Mouse (Mus musculus) liver, embryonic 14.5 days (tissue): ENCODE data around the gene Gbf1. TPM values are rescaled to one million over a fixed set of nuclear protein-coding genes. Genes with fewer than 3 reads are reported as not detected.

ENCODE experiments used
- ATAC-seq: fragments of 200-750 bp; cut with Nextera tagmentation; 2 replicates; pipeline ENCODE4 v1.8.0; 2017; ENCODE audit warnings: moderate number of reproducible peaks, mild to moderate bottlenecking, moderate library complexity; ENCODE audit not compliant: insufficient read depth
- DNase-seq, 3 experiments: peaks; one replicate each; pipeline ENCODE4 v3.0.0-alpha.2; 2012 to 2013; ENCODE audit warnings: low read depth in 3 of 3, low spot score in 3 of 3
- H3K27ac ChIP-seq: fragments of 300-500 bp; sonication (generic); 2 replicates; pipeline ENCODE4 v1.5.1; 2014; ENCODE audit warnings: moderate library complexity, mild to moderate bottlenecking, control low read depth, inconsistent platforms
- H3K27me3 ChIP-seq: fragments of 300-500 bp; sonication (generic); 2 replicates; pipeline ENCODE4 v1.6.1; 2014; ENCODE audit warnings: mild to moderate bottlenecking, low read length, moderate library complexity; ENCODE audit not compliant: control insufficient read depth, insufficient read depth
- H3K36me3 ChIP-seq: fragments of 300-500 bp; sonication (generic); replicated peaks from 2 replicates; pipeline ENCODE4 v1.6.1; 2014; ENCODE audit warnings: low read depth; ENCODE audit not compliant: control insufficient read depth, insufficient read depth
- H3K4me1 ChIP-seq, 2 experiments: fragments of 200-500 bp in 1 of 2; fragments of 300-500 bp in 1 of 2; sonication (generic) in 1 of 2; replicated peaks; 2 replicates each; pipeline ENCODE4 v1.6.1; 2012 to 2014; ENCODE audit warnings: antibody characterized with exemption in 1 of 2, inconsistent platforms in 1 of 2, low read length in 1 of 2; ENCODE audit not compliant: control insufficient read depth in 2 of 2, insufficient read depth in 2 of 2
- H3K4me2 ChIP-seq: fragments of 300-500 bp; sonication (generic); 2 replicates; pipeline ENCODE4 v1.6.1; 2014; ENCODE audit warnings: low read depth, mild to moderate bottlenecking, control low read depth, moderate library complexity
- H3K4me3 ChIP-seq, 2 experiments: fragments of 200-500 bp in 1 of 2; fragments of 300-500 bp in 1 of 2; sonication (generic) in 1 of 2; 2 replicates each; pipeline ENCODE4 v1.5.1; 2012 to 2014; ENCODE audit warnings: low read depth in 2 of 2, low read length in 2 of 2, mild to moderate bottlenecking in 2 of 2, control low read depth in 1 of 2, inconsistent platforms in 1 of 2, moderate library complexity in 1 of 2; ENCODE audit not compliant: insufficient read depth in 1 of 2
- H3K9ac ChIP-seq: fragments of 300-500 bp; sonication (generic); replicated peaks from 2 replicates; pipeline ENCODE4 v1.6.1; 2014; ENCODE audit warnings: mild to moderate bottlenecking, control low read depth, moderate library complexity
- H3K9me3 ChIP-seq: fragments of 300-500 bp; sonication (generic); 2 replicates; pipeline ENCODE4 v1.6.1; 2016; ENCODE audit warnings: low read length, mixed read lengths; ENCODE audit not compliant: control insufficient read depth
- CTCF ChIP-seq: IDR thresholded peaks from 2 replicates; pipeline ENCODE4 v1.5.1; 2016; ENCODE audit warnings: antibody characterized with exemption, low read depth, control low read depth
- EP300 ChIP-seq: IDR thresholded peaks from 2 replicates; pipeline ENCODE4 v1.6.1; 2016; ENCODE audit warnings: antibody characterized with exemption, low read depth
- WGBS: fragments of 180-500 bp; shearing (Covaris S2); extraction: QIAGEN DNeasy Blood & Tissue Kit; methylation state at CpG from one replicate; pipeline ENCODE4 v1.1.7; 2014; ENCODE audit not compliant: insufficient replicate concordance; 5-methylcytosine and 5-hydroxymethylcytosine counted together
- polyA plus RNA-seq, 2 experiments: library from polyadenylated mRNA; depleted of rRNA in 1 of 2; stranded (reverse) in 1 of 2; unstranded in 1 of 2; fragments of >200 nt; fragmentation: Nextera tagmentation in 1 of 2; extraction: Ambion mirVana in 1 of 2; gene quantifications; 2 replicates each; pipeline versions ENCODE4 v1.2.1 to v1.2.3; 2012 to 2014

The Gbf1 gene
- polyA plus RNA-seq, 2 experiments, result 11.2 to 14.6 TPM

- H3K4me3 ChIP-seq, result no peak overlapping the region
- no peak overlapping the region for H3K27ac ChIP-seq
- TF ChIP-seq EP300 (no peak), CTCF (no peak)
- H3K4me2 ChIP-seq, result peak overlapping the region; percentile 24
- no peak for ATAC-seq
- H3K27me3 ChIP-seq, result peaks cover 80% of the 10 kb centered on the region
- 9% methylated on average over 16 of the region's 16 CpGs for WGBS
- no peak overlapping the region for H3K9ac ChIP-seq
- DNase-seq, result no peak
- peaks cover 32 to 34% of the 10 kb centered on the region in 2 experiments for H3K4me1 ChIP-seq
- H3K36me3 ChIP-seq, result no peaks in the 10 kb centered on the region
- H3K9me3 ChIP-seq, result no peaks in the 10 kb centered on the region
These were observed 166.5 kb downstream of the Gbf1 start for GRCm38 (mm10) chr19:46318586-46319378.

- 56% methylated on average over 8 of the region's 8 CpGs for WGBS
- DNase-seq, result no peak
These were observed 167.9 kb downstream of the Gbf1 start for GRCm38 (mm10) chr19:46320076-46320785.

GRCm38 (mm10) chr19:46321101-46321943, 169.0 kb downstream of the Gbf1 start:
- peaks cover 7 to 11% of the 10 kb centered on the region in 2 experiments for H3K4me1 ChIP-seq
- no peaks in the 10 kb centered on the region for H3K9me3 ChIP-seq
- ATAC-seq, result no peak
- no peaks in the 10 kb centered on the region for H3K36me3 ChIP-seq
- H3K27ac ChIP-seq, result no peak overlapping the region
- DNase-seq, result no peak
- H3K4me2 ChIP-seq, result no peak overlapping the region
- peaks cover 99% of the 10 kb centered on the region for H3K27me3 ChIP-seq
- no peak overlapping the region for H3K4me3 ChIP-seq
- no peak for TF ChIP-seq EP300
- TF ChIP-seq CTCF, result no peak
- H3K9ac ChIP-seq, result no peak overlapping the region
- WGBS, result 25% methylated on average over 6 of the region's 6 CpGs

More at GRCm38 (mm10) chr19:46320076-46320785, 167.9 kb downstream of the Gbf1 start:
- TF ChIP-seq EP300 (no peak), CTCF (no peak)
- Histone ChIP-seq H3K4me3 (no peak overlapping the region), H3K4me1 (peaks cover 18 to 20% of the 10 kb centered on the region in 2 experiments), H3K9me3 (no peaks in the 10 kb centered on the region), H3K27me3 (peaks cover 94% of the 10 kb centered on the region), H3K36me3 (no peaks in the 10 kb centered on the region), H3K4me2 (no peak overlapping the region), H3K9ac (no peak overlapping the region), H3K27ac (no peak overlapping the region)
- ATAC-seq, result no peak

DNA sequence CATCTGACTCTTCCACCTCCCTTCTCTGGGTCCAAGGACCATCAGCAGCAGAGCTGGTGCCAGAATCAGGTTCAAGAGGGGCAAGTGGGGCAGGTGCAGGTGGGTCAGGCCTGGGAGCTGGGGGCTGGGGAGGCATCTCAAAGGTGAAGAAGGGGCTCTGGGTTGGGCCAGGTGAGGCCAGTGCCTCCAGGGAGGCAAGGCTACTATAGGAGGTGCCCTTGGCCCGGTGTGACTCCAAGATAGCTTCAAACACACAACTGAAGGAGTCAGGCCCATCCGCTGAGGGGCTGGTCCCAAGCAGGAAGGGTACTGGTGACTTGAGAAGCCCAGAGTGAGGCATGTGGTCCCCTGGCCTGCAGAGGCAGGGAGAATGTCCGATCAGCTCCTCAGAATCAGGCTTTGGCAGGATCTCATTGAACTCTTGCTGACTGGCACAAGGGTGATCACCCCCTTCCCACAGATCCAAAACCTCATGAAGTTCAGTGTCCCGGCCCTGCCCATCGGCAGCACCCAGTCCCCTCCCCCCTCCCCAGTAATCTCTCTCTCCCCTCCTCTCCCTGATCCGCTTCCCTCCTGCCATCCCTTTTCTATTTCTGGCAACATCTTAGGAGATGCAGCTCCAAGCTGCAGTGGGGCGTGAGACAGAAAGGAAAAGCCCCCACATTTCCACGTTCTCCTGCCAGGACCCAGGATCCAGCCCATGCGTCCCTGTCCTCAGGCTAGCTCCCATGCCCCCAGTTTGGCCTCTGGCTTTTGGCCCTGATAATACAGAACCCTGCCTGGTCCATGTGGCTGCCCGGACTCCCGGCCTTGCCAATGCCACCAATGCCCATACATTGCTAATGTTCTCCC, 170.1 kb downstream of the Gbf1 start:
- H3K9ac ChIP-seq, result no peak overlapping the region
- H3K4me2 ChIP-seq, result no peak overlapping the region
- ATAC-seq (no peak; the same call in 1 of the 2 replicates), DNase-seq (no peak)
- H3K27me3 ChIP-seq, result peaks cover 99% of the 10 kb centered on the region
- WGBS, result 44% methylated on average over 11 of the region's 11 CpGs
- no peaks in the 10 kb centered on the region for H3K36me3 ChIP-seq
- no peak overlapping the region for H3K27ac ChIP-seq
- no peak overlapping the region for H3K4me3 ChIP-seq
- no peaks in the 10 kb centered on the region for H3K9me3 ChIP-seq
- no peak for TF ChIP-seq CTCF
- no peak for TF ChIP-seq EP300
- H3K4me1 ChIP-seq, result peaks cover 4 to 6% of the 10 kb centered on the region in 2 experiments
